Mouse (Mus musculus) stomach, embryonic 16.5 days (tissue): Measurements from ENCODE around the gene Fam213b. TPM values are rescaled to one million over a fixed set of nuclear protein-coding genes. Genes with fewer than 3 reads are reported as not detected.

Experiments used
- polyA plus RNA-seq: library from polyadenylated mRNA; unstranded; fragments of >200 nt; fragmentation: Nextera tagmentation; extraction: Ambion mirVana; gene quantifications from 2 replicates; pipeline ENCODE4 v1.2.1, GENCODE M21; 2015

Fam213b gene
- polyA plus RNA-seq, 1 experiment from 2014 or later: 34.1 TPM

Other genes starting within 250 kb of the Fam213b start
- gene Actrt2, start 231.3 kb downstream of the Fam213b start, polyA plus RNA-seq: not detected in 2 replicates
- 0.04 and 0.09 TPM in 2 replicates for gene Ttc34, start 61.7 kb downstream of the Fam213b start, polyA plus RNA-seq
- gene Mmel1, start 29.6 kb downstream of the Fam213b start, polyA plus RNA-seq: 0.20 and 0.30 TPM in 2 replicates
- 4.3 and 4.6 TPM in 2 replicates for gene Tnfrsf14, start 29.4 kb upstream of the Fam213b start, polyA plus RNA-seq
- gene Hes5, start 61.8 kb upstream of the Fam213b start, polyA plus RNA-seq: 0.59 and 1.0 TPM in 2 replicates
- 40.6 and 40.8 TPM in 2 replicates for gene Pank4, start 65.0 kb upstream of the Fam213b start, polyA plus RNA-seq
- 27.4 and 30.4 TPM in 2 replicates for gene Plch2, start 157.6 kb upstream of the Fam213b start, polyA plus RNA-seq
- 19.9 and 20.1 TPM in 2 replicates for gene Pex10, start 167.9 kb upstream of the Fam213b start, polyA plus RNA-seq
- gene Rer1, start 187.2 kb upstream of the Fam213b start, polyA plus RNA-seq: 171 and 183 TPM in 2 replicates
- gene Morn1, start 187.4 kb upstream of the Fam213b start, polyA plus RNA-seq: 4.8 and 6.1 TPM in 2 replicates